Mouse (Mus musculus) embryonic facial prominence, embryonic 13.5 days (tissue): ENCODE results near the gene Rapgef6. TPM values are rescaled to one million over a fixed set of nuclear protein-coding genes. Genes with fewer than 3 reads are reported as not detected.
"Not testable (repeated sequence)": the region's sequence is repeated elsewhere in the genome, so short reads cannot be mapped to it uniquely, and the experiment has no call there.

ENCODE experiments used
- ATAC-seq: fragments of 200-750 bp; cut with Nextera tagmentation; 2 replicates; pipeline ENCODE4 v1.8.0; 2017; ENCODE audit warnings: low read depth; ENCODE audit not compliant: insufficient number of reproducible peaks, insufficient read depth, low FRiP score, low TSS enrichment
- H3K27ac ChIP-seq: fragments of 300-500 bp; sonication (generic); 2 replicates; pipeline ENCODE4 v1.5.1; 2015; ENCODE audit warnings: moderate library complexity, mild to moderate bottlenecking, inconsistent platforms
- H3K27me3 ChIP-seq: fragments of 300-500 bp; sonication (generic); 2 replicates; pipeline ENCODE4 v1.6.1; 2015; ENCODE audit warnings: mild to moderate bottlenecking, inconsistent platforms
- H3K36me3 ChIP-seq: fragments of 300-500 bp; sonication (generic); 2 replicates; pipeline ENCODE4 v1.6.1; 2015; ENCODE audit warnings: mild to moderate bottlenecking, inconsistent platforms
- H3K4me1 ChIP-seq: fragments of 300-500 bp; sonication (generic); 2 replicates; pipeline ENCODE4 v1.6.1; 2015; ENCODE audit warnings: inconsistent platforms
- H3K4me2 ChIP-seq: fragments of 300-500 bp; sonication (generic); 2 replicates; pipeline ENCODE4 v1.6.1; 2015; ENCODE audit warnings: moderate library complexity, mild to moderate bottlenecking, inconsistent platforms
- H3K4me3 ChIP-seq: fragments of 300-500 bp; sonication (generic); 2 replicates; pipeline ENCODE4 v1.5.1; 2015; ENCODE audit warnings: mild to moderate bottlenecking, inconsistent platforms
- H3K9ac ChIP-seq: fragments of 300-500 bp; sonication (generic); 2 replicates; pipeline ENCODE4 v1.6.1; 2015; ENCODE audit warnings: mild to moderate bottlenecking, inconsistent platforms
- H3K9me3 ChIP-seq: fragments of 300-500 bp; sonication (generic); 2 replicates; pipeline ENCODE4 v1.6.1; 2016; ENCODE audit warnings: inconsistent platforms
- WGBS: fragments of 180-500 bp; shearing (Covaris S2); methylation state at CpG from one replicate; pipeline ENCODE4 v1.1.7; 2015; ENCODE audit warnings: mixed read lengths; 5-methylcytosine and 5-hydroxymethylcytosine counted together
- polyA plus RNA-seq: library from polyadenylated mRNA; unstranded; fragments of >200 nt; fragmentation: Nextera tagmentation; extraction: Ambion mirVana; gene quantifications from 2 replicates; pipeline ENCODE4 v1.2.1, GENCODE M21; 2015

The Rapgef6 gene
- polyA plus RNA-seq, 1 experiment from 2014 or later: 40.5 TPM

GRCm38 (mm10) chr11:54594049-54594448, 71.4 kb downstream of the Rapgef6 start:
- Histone ChIP-seq H3K9me3 (no peaks in the 10 kb centered on the region), H3K27me3 (no peaks in the 10 kb centered on the region), H3K36me3 (peaks cover 2% of the 10 kb centered on the region; the same call in 1 of the 2 replicates), H3K4me3 (no peak overlapping the region), H3K4me1 (peaks cover 4% of the 10 kb centered on the region; the same call in 1 of the 2 replicates), H3K9ac (no peak overlapping the region), H3K4me2 (no peak overlapping the region), H3K27ac (no peak overlapping the region)
- WGBS: 66% methylated on average over 2 of the region's 2 CpGs
- ATAC-seq: no peak

GRCm38 (mm10) chr11:54595053-54595452, 72.4 kb downstream of the Rapgef6 start:
- 69% methylated on average over 4 of the region's 4 CpGs for WGBS
- ATAC-seq: no peak
- H3K36me3 ChIP-seq: no peaks in the 10 kb centered on the region
- no peak overlapping the region for H3K4me3 ChIP-seq
- H3K27me3 ChIP-seq: no peaks in the 10 kb centered on the region
- no peak overlapping the region for H3K27ac ChIP-seq
- peaks cover 4% of the 10 kb centered on the region; the same call in 1 of the 2 replicates for H3K4me1 ChIP-seq
- H3K9me3 ChIP-seq: no peaks in the 10 kb centered on the region
- H3K4me2 ChIP-seq: no peak overlapping the region
- no peak overlapping the region for H3K9ac ChIP-seq

- Histone ChIP-seq H3K36me3 (no peaks in the 10 kb centered on the region), H3K9me3 (no peaks in the 10 kb centered on the region), H3K27me3 (no peaks in the 10 kb centered on the region), H3K4me2 (no peak overlapping the region), H3K27ac (no peak overlapping the region), H3K4me1 (peaks cover 4% of the 10 kb centered on the region; the same call in 1 of the 2 replicates), H3K4me3 (no peak overlapping the region), H3K9ac (no peak overlapping the region)
- ATAC-seq: no peak
- WGBS: 81% methylated on average over 8 of the region's 8 CpGs
Measured at GRCm38 (mm10) chr11:54595905-54596555, 73.4 kb downstream of the Rapgef6 start.

- Histone ChIP-seq H3K4me1 (no peaks in the 10 kb centered on the region), H3K27me3 (no peaks in the 10 kb centered on the region), H3K4me2 (no peak overlapping the region), H3K4me3 (no peak overlapping the region), H3K9me3 (no peaks in the 10 kb centered on the region), H3K36me3 (no peaks in the 10 kb centered on the region), H3K27ac (no peak overlapping the region), H3K9ac (no peak overlapping the region)
- 60% methylated on average over 1 of the region's 1 CpGs for WGBS
- no peak for ATAC-seq
Measured at GRCm38 (mm10) chr11:54597902-54598447, 75.3 kb downstream of the Rapgef6 start.

GRCm38 (mm10) chr11:54601121-54601520, 78.5 kb downstream of the Rapgef6 start:
- Histone ChIP-seq H3K36me3 (no peaks in the 10 kb centered on the region), H3K4me1 (no peaks in the 10 kb centered on the region), H3K27me3 (no peaks in the 10 kb centered on the region), H3K27ac (no peak overlapping the region), H3K9ac (no peak overlapping the region), H3K4me2 (no peak overlapping the region), H3K9me3 (no peaks in the 10 kb centered on the region), H3K4me3 (no peak overlapping the region)
- ATAC-seq: no peak
- 90% methylated on average over 2 of the region's 2 CpGs for WGBS

GRCm38 (mm10) chr11:54602764-54603163, 80.1 kb downstream of the Rapgef6 start:
- not testable (repeated sequence) for H3K27ac ChIP-seq
- 96% methylated on average over 1 of the region's 1 CpGs for WGBS

GRCm38 (mm10) chr11:54604415-54604814, 81.8 kb downstream of the Rapgef6 start:
- no peak overlapping the region for H3K9ac ChIP-seq
- no peaks in the 10 kb centered on the region for H3K36me3 ChIP-seq
- H3K27me3 ChIP-seq: no peaks in the 10 kb centered on the region
- H3K4me2 ChIP-seq: no peak overlapping the region
- H3K4me1 ChIP-seq: no peaks in the 10 kb centered on the region
- no peak for ATAC-seq
- H3K9me3 ChIP-seq: no peaks in the 10 kb centered on the region
- no peak overlapping the region for H3K4me3 ChIP-seq
- 77% methylated on average over 3 of the region's 3 CpGs for WGBS
- no peak overlapping the region for H3K27ac ChIP-seq

More at GRCm38 (mm10) chr11:54602764-54603163, 80.1 kb downstream of the Rapgef6 start:
- not testable (repeated sequence) for H3K27me3 ChIP-seq, H3K9ac ChIP-seq, H3K9me3 ChIP-seq, H3K4me2 ChIP-seq, H3K36me3 ChIP-seq, H3K4me1 ChIP-seq, H3K4me3 ChIP-seq, ATAC-seq

GRCm38 (mm10) chr11:54613628-54614027, 91.0 kb downstream of the Rapgef6 start:
- Histone ChIP-seq H3K4me2 (no peak overlapping the region), H3K36me3 (no peaks in the 10 kb centered on the region), H3K27me3 (no peaks in the 10 kb centered on the region), H3K9ac (no peak overlapping the region), H3K4me3 (no peak overlapping the region), H3K4me1 (no peaks in the 10 kb centered on the region), H3K27ac (no peak overlapping the region), H3K9me3 (no peaks in the 10 kb centered on the region)
- ATAC-seq: no peak

- Histone ChIP-seq H3K36me3 (no peaks in the 10 kb centered on the region), H3K4me2 (no peak overlapping the region), H3K4me1 (no peaks in the 10 kb centered on the region), H3K9me3 (no peaks in the 10 kb centered on the region), H3K27me3 (no peaks in the 10 kb centered on the region), H3K27ac (no peak overlapping the region), H3K9ac (no peak overlapping the region), H3K4me3 (no peak overlapping the region)
- 96% methylated on average over 1 of the region's 1 CpGs for WGBS
- ATAC-seq: no peak
Measured at GRCm38 (mm10) chr11:54614560-54614959, 91.9 kb downstream of the Rapgef6 start.

- H3K36me3 ChIP-seq: 0 out of 2 replicates have a peak, but pooled peaks cover 4% of the 10 kb centered on the region
- H3K27ac ChIP-seq: no peak overlapping the region
- no peak overlapping the region for H3K4me2 ChIP-seq
- no peak overlapping the region for H3K9ac ChIP-seq
- ATAC-seq: no peak
- H3K9me3 ChIP-seq: no peaks in the 10 kb centered on the region
- H3K4me1 ChIP-seq: no peaks in the 10 kb centered on the region
- 60% methylated on average over 2 of the region's 2 CpGs for WGBS
- no peaks in the 10 kb centered on the region for H3K27me3 ChIP-seq
- no peak overlapping the region for H3K4me3 ChIP-seq
Measured at GRCm38 (mm10) chr11:54618841-54619240, 96.2 kb downstream of the Rapgef6 start.

- Histone ChIP-seq H3K27me3 (no peaks in the 10 kb centered on the region), H3K4me1 (no peaks in the 10 kb centered on the region), H3K4me2 (no peak overlapping the region), H3K9ac (no peak overlapping the region), H3K4me3 (no peak overlapping the region), H3K36me3 (0 out of 2 replicates have a peak, but pooled peaks cover 4% of the 10 kb centered on the region), H3K27ac (no peak overlapping the region), H3K9me3 (no peaks in the 10 kb centered on the region)
- ATAC-seq: no peak
- 97% methylated on average over 2 of the region's 2 CpGs for WGBS
Measured at GRCm38 (mm10) chr11:54621725-54622124, 99.1 kb downstream of the Rapgef6 start.

- no peak overlapping the region for H3K9ac ChIP-seq
- H3K9me3 ChIP-seq: no peaks in the 10 kb centered on the region
- ATAC-seq: no peak
- H3K4me1 ChIP-seq: no peaks in the 10 kb centered on the region
- no peak overlapping the region for H3K4me3 ChIP-seq
- H3K4me2 ChIP-seq: no peak overlapping the region
- WGBS: 88% methylated on average over 1 of the region's 1 CpGs
- H3K27me3 ChIP-seq: no peaks in the 10 kb centered on the region
- 0 out of 2 replicates have a peak, but pooled peaks cover 4% of the 10 kb centered on the region for H3K36me3 ChIP-seq
- no peak overlapping the region for H3K27ac ChIP-seq
Measured at GRCm38 (mm10) chr11:54626905-54627304, 104.3 kb downstream of the Rapgef6 start.
